Mouse (Mus musculus) B cell, adult 62 days (primary cell): Measurements from ENCODE around the gene Serping1. TPM values are rescaled to one million over a fixed set of nuclear protein-coding genes. Genes with fewer than 3 reads are reported as not detected.

Experiments
- total RNA-seq: library from RNA; stranded (reverse); gene quantifications from 4 replicates; pipeline ENCODE4 v1.2.4, GENCODE M21; 2023

Gene Serping1
- total RNA-seq: 0.66 to 0.81 TPM in 2 of 4 replicates, not detected in the others

GRCm38 (mm10) chr2:84775241-84775640 is at the start of gene Serping1:
Serping1 (minus strand) TSS chr2:84775444.

GRCm38 (mm10) chr2:84822552-84822951 is 47.3 kb upstream of the Serping1 start, which contains the start of gene Smtnl1:
Smtnl1 (minus strand) TSS chr2:84822652.

DNA sequence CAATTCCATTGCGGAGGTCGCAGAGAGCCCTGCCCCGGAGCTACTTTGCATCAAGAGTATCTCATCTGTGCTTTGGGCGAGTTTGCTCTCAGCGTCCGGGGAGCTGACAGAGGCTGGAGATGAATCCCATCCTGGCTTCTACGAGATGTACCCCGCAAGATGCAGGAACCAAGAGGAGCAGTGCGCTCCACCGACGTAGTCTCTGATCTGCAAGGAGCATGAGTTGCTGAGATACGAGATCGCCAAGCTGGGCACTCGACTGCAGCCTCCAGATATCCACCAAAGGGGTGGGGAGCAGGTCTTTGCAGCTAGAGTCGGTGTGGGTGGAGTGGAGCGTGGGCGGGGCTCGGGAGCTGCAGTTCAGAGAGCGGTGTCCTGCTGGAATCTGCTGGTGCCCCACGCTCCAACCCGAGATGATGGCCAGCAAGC is 23.3 kb upstream of the Serping1 start, which contains the start of gene Ube2l6:
Gene Ube2l6 (plus strand): TSS at position 336 of the 429 bp plus-strand sequence.

DNA sequence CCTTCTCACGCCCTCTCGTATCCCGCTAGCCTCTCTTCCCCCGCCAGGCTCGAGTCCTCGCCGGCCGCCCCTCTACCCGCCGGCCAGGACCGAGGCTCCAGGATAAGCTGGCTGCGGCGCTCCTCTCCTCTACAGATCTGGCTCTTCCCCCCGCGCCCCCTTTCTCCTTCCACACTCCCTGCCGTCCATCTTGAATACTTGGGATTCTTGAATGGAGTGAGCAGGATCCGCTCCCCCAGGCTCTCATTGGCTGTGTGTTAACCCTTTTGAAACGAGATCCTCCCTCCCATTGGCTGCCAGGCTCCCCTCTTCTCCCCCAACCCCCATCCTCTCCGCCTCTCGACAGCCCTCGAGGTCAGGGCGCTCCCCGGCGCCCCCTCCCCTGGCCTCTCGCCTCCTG is 31.7 kb downstream of the Serping1 start, which contains the start of gene Gm19426:
Gene Gm19426 (minus strand): TSS at position 95 of the 400 bp plus-strand sequence.

GRCm38 (mm10) chr2:84733579-84734300 is 41.5 kb downstream of the Serping1 start, which contains the start of gene Ypel4:
Ypel4 (plus strand) TSS chr2:84734058.

GRCm38 (mm10) chr2:84727172-84727858 is 47.9 kb downstream of the Serping1 start, which contains the start of gene Clp1:
Clp1 (minus strand) TSS chr2:84727350.

Other genes with a start within 250 kb of the Serping1 start
- gene Ctnnd1, start 124.7 kb downstream of the Serping1 start, total RNA-seq: 2.3 to 3.5 TPM (median 2.6 TPM) in 4 replicates
- gene Btbd18, start 116.4 kb downstream of the Serping1 start, total RNA-seq: 0.18 TPM in 1 of 4 replicates, not detected in the others
- gene Selenoh, start 104.7 kb downstream of the Serping1 start, total RNA-seq: 47.2 to 55.2 TPM (median 52.0 TPM) in 4 replicates
- gene Gm28635, start 97.4 kb downstream of the Serping1 start, total RNA-seq: not detected in 4 replicates
- gene Med19, start 97.0 kb downstream of the Serping1 start, total RNA-seq: 13.2 to 15.1 TPM (median 14.9 TPM) in 4 replicates
- 35.7 to 39.7 TPM (median 37.7 TPM) in 4 replicates for gene Tmx2, start 96.3 kb downstream of the Serping1 start, total RNA-seq
- 56.6 to 59.0 TPM (median 58.3 TPM) in 4 replicates for gene Zdhhc5, start 60.3 kb downstream of the Serping1 start, total RNA-seq
- gene Clp1, start 48.1 kb downstream of the Serping1 start, total RNA-seq: 20.9 to 25.6 TPM (median 24.0 TPM) in 4 replicates
- gene Ypel4, start 41.4 kb downstream of the Serping1 start, total RNA-seq: 0.94 to 0.98 TPM in 2 of 4 replicates, not detected in the others
- gene Gm19426, start 31.8 kb downstream of the Serping1 start, total RNA-seq: not detected in 4 replicates
- gene Ube2l6, start 23.4 kb upstream of the Serping1 start, total RNA-seq: 9.9 to 13.9 TPM (median 12.4 TPM) in 4 replicates
- not detected in 4 replicates for gene Smtnl1, start 47.2 kb upstream of the Serping1 start, total RNA-seq
- gene Timm10, start 51.6 kb upstream of the Serping1 start, total RNA-seq: 15.5 to 34.2 TPM (median 20.3 TPM) in 4 replicates
- 5.8 to 6.3 TPM (median 5.9 TPM) in 4 replicates for gene Slc43a1, start 63.4 kb upstream of the Serping1 start, total RNA-seq
- gene Rtn4rl2, start 111.3 kb upstream of the Serping1 start, total RNA-seq: not detected in 4 replicates
- gene Slc43a3, start 161.1 kb upstream of the Serping1 start, total RNA-seq: 9.0 to 14.1 TPM (median 10.9 TPM) in 4 replicates
- gene Prg2, start 205.0 kb upstream of the Serping1 start, total RNA-seq: 0.98 to 2.2 TPM (median 1.6 TPM) in 4 replicates
- not detected in 4 replicates for gene Prg3, start 212.8 kb upstream of the Serping1 start, total RNA-seq